Mouse (Mus musculus): ENCODE results near the gene Sec23a. TPM values are rescaled to one million over a fixed set of nuclear protein-coding genes. Genes with fewer than 3 reads are reported as not detected.

The Sec23a gene
- total and polyA plus RNA-seq, 3 experiments = 8.4 to 33.7 (median 28.2) TPM

DNA sequence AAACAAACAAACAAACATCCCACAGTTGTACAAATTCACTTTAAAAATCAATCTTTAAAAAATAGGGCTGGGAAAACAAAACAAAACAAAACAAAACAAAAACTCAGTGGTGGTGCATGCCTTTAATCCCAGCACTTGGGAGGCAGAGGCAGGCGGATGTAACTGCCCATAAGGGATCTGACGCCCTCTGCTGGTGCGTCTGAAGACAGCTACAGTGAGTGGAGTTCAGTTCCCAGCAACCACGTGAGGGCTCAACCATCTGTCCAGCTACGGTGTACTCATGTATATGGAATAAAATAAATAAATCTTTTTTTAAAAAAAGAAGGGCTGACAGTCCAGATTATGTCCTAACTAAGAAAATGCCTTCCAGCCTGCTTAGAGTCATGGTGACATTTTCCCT is 20.3 kb upstream of the Sec23a start:
- TF ChIP-seq CTCF (IDR thresholded peaks at IDR 0.05; ENCODE audit: low read depth, low read length) = 0 out of 2 replicates have a peak, but pooled peaks have one; percentile 50
- no peak for TF ChIP-seq TAL1 (conservative IDR thresholded peaks at IDR 0.05; ENCODE audit: low read depth, low read length)
- no peak for TF ChIP-seq GATA1 (IDR thresholded peaks at IDR 0.05; ENCODE audit: borderline replicate concordance, low read length)
- TF ChIP-seq POLR2AphosphoS5 (IDR thresholded peaks at IDR 0.05; ENCODE audit: insufficient replicate concordance, low read depth, low read length) = no peak
- TF ChIP-seq GATA2 (IDR thresholded peaks at IDR 0.05; ENCODE audit: borderline replicate concordance, low read depth, low read length) = no peak
- ATAC-seq (ENCODE audit: extremely low read depth, insufficient number of reproducible peaks, low FRiP score, poor library complexity, severe bottlenecking) = peak; percentile 40
- Histone ChIP-seq H3K36me3 (replicated peaks) (peaks cover 21% of the 10 kb centered on the region), H3K4me3 (ENCODE audit: low read depth, low read length) (no peak overlapping the region), H3K9me3 (replicated peaks) (no peaks in the 10 kb centered on the region), H3K27me3 (ENCODE audit: insufficient read depth, low read length) (no peaks in the 10 kb centered on the region), H3K4me1 (ENCODE audit: insufficient read depth, low read depth, low read length) (peaks cover 2% of the 10 kb centered on the region; the same call in 1 of the 2 replicates)
- no peak for DNase-seq (ENCODE audit: low spot score)

DNA sequence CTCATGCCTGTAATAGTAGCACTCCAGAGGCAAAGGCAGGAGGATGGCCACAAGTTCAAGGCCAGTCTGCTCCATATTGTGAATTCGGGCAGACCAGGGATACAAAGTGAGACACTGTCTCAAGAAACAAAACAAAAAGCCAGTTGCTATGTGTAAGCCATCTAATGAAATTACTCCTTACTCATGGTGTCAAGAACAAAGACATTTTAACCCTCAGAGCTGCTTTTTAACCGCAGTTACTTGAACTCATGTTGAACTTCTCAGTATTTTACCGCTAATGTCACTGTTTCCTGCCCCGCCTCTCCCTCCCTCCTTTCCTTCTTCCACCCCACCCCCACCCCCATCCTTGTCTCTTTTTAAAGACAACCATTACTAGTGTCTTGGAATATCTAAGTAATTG is 9.5 kb upstream of the Sec23a start:
- H3K27me3 ChIP-seq (ENCODE audit: insufficient read depth, low read length) = no peaks in the 10 kb centered on the region
- no peak for ATAC-seq (ENCODE audit: extremely low read depth, insufficient number of reproducible peaks, low FRiP score, poor library complexity, severe bottlenecking)
- TF ChIP-seq GATA2 (IDR thresholded peaks at IDR 0.05; ENCODE audit: borderline replicate concordance, low read depth, low read length) = no peak

DNA sequence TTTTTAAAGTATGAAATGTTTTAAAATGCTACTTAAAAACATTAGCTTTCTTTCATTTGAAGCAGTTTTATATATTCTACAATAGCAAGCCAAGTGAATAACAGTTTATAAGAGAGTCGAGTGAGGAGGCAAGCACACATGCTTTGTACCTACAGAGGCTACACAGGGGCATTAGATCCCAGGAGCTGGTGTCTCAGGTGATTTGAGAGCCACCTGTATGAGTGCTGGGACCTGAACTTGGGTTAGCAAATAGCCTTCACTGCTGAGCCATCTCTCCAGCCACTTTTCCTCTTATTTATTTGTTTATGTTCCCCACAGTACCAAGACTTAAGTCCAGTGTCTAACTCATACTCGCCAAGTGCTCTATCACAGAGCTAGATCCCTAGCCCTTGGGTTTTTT is 8.1 kb upstream of the Sec23a start:
- Histone ChIP-seq H3K36me3 (replicated peaks) (peaks cover 85% of the 10 kb centered on the region), H3K27me3 (ENCODE audit: insufficient read depth, low read length) (no peaks in the 10 kb centered on the region), H3K9me3 (replicated peaks) (no peaks in the 10 kb centered on the region), H3K4me1 (ENCODE audit: insufficient read depth, low read depth, low read length) (peaks cover 3% of the 10 kb centered on the region; the same call in 1 of the 2 replicates), H3K4me3 (ENCODE audit: low read depth, low read length) (no peak overlapping the region)
- no peak for TF ChIP-seq POLR2AphosphoS5 (IDR thresholded peaks at IDR 0.05; ENCODE audit: insufficient replicate concordance, low read depth, low read length)
- TF ChIP-seq GATA2 (IDR thresholded peaks at IDR 0.05; ENCODE audit: borderline replicate concordance, low read depth, low read length) = no peak
- TF ChIP-seq GATA1 (IDR thresholded peaks at IDR 0.05; ENCODE audit: borderline replicate concordance, low read length) = no peak
- TF ChIP-seq TAL1 (conservative IDR thresholded peaks at IDR 0.05; ENCODE audit: low read depth, low read length) = no peak
- TF ChIP-seq CTCF (IDR thresholded peaks at IDR 0.05; ENCODE audit: low read depth, low read length) = no peak
- ATAC-seq (ENCODE audit: extremely low read depth, insufficient number of reproducible peaks, low FRiP score, poor library complexity, severe bottlenecking) (no peak), DNase-seq (ENCODE audit: low spot score) (no peak)

More for the DNA sequence above, 9.5 kb upstream of the Sec23a start:
- Histone ChIP-seq H3K9me3 (replicated peaks) (no peaks in the 10 kb centered on the region), H3K4me1 (ENCODE audit: insufficient read depth, low read depth, low read length) (peaks cover 3% of the 10 kb centered on the region; the same call in 1 of the 2 replicates), H3K36me3 (replicated peaks) (peaks cover 90% of the 10 kb centered on the region), H3K4me3 (ENCODE audit: low read depth, low read length) (no peak overlapping the region)
- no peak for DNase-seq (ENCODE audit: low spot score)

DNA sequence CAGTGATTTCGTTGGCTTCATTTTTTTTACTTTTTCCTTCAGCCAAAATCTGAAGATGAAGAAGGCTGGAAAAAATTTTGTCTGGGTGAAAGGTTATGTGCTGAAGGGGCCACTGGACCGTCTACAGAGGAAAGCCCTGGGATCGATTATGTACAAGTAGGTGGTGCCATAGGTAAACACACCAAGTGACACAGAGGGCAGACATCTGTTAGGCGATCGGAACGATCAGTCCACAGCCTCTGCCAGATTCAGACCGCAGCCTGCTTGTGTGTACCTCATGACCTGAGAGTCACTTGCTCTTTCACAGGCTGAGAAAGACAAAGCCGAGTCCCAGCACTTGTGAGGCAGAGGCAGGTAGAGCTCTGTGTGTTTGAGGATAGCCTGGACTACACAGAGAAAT is 6.2 kb upstream of the Sec23a start:
- no peak overlapping the region for H3K4me3 ChIP-seq (ENCODE audit: low read depth, low read length)
- peaks cover 12% of the 10 kb centered on the region; the same call in 1 of the 2 replicates for H3K4me1 ChIP-seq (ENCODE audit: insufficient read depth, low read depth, low read length)
- H3K36me3 ChIP-seq (replicated peaks) = peaks cover 72% of the 10 kb centered on the region
- ATAC-seq (ENCODE audit: extremely low read depth, insufficient number of reproducible peaks, low FRiP score, poor library complexity, severe bottlenecking) (no peak), DNase-seq (ENCODE audit: low spot score) (no peak)
- H3K27me3 ChIP-seq (ENCODE audit: insufficient read depth, low read length) = no peaks in the 10 kb centered on the region
- no peaks in the 10 kb centered on the region for H3K9me3 ChIP-seq (replicated peaks)
- TF ChIP-seq GATA2 (IDR thresholded peaks at IDR 0.05; ENCODE audit: borderline replicate concordance, low read depth, low read length) (no peak), CTCF (IDR thresholded peaks at IDR 0.05; ENCODE audit: low read depth, low read length) (no peak), POLR2AphosphoS5 (IDR thresholded peaks at IDR 0.05; ENCODE audit: insufficient replicate concordance, low read depth, low read length) (no peak), GATA1 (IDR thresholded peaks at IDR 0.05; ENCODE audit: borderline replicate concordance, low read length) (no peak), TAL1 (conservative IDR thresholded peaks at IDR 0.05; ENCODE audit: low read depth, low read length) (no peak)

DNA sequence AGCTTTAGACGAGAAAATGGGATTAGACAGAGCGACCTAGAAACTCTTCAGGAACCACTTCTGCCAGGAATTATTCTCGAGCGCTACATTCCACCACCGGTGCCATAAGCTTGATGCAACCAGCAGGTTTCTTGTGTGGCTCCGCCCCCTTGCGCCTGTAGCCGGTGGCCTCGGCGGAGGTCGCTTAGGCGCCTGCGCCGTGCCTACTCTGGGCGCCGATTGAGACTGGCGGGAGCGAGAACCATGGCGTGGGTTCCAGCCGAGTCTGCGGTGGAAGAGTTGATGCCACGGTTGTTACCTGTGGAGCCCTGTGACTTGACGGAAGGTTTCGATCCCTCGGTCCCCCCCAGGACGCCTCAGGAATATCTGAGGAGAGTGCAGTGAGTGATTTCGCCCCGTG is 1.4 kb upstream of the Sec23a start, which contains the start of gene Gemin2:
Gene Gemin2, plus strand, starts transcription at position 160 of the 400 bp plus-strand sequence.
- Histone ChIP-seq H3K27me3 (ENCODE audit: insufficient read depth, low read length) (no peaks in the 10 kb centered on the region), H3K4me3 (ENCODE audit: low read depth, low read length) (peak within 1 kb of the TSS; percentile 85), H3K36me3 (replicated peaks) (peaks cover 41% of the 10 kb centered on the region), H3K9me3 (replicated peaks) (no peaks in the 10 kb centered on the region), H3K4me1 (ENCODE audit: insufficient read depth, low read depth, low read length) (peaks cover 27% of the 10 kb centered on the region)
- DNase-seq (ENCODE audit: low spot score) (peak; percentile 95), ATAC-seq (ENCODE audit: extremely low read depth, insufficient number of reproducible peaks, low FRiP score, poor library complexity, severe bottlenecking) (peak; percentile 59)
- TF ChIP-seq TAL1 (conservative IDR thresholded peaks at IDR 0.05; ENCODE audit: low read depth, low read length) (no peak), GATA2 (IDR thresholded peaks at IDR 0.05; ENCODE audit: borderline replicate concordance, low read depth, low read length) (no peak), POLR2AphosphoS5 (IDR thresholded peaks at IDR 0.05; ENCODE audit: insufficient replicate concordance, low read depth, low read length) (no peak), GATA1 (IDR thresholded peaks at IDR 0.05; ENCODE audit: borderline replicate concordance, low read length) (no peak), CTCF (IDR thresholded peaks at IDR 0.05; ENCODE audit: low read depth, low read length) (no peak)

DNA sequence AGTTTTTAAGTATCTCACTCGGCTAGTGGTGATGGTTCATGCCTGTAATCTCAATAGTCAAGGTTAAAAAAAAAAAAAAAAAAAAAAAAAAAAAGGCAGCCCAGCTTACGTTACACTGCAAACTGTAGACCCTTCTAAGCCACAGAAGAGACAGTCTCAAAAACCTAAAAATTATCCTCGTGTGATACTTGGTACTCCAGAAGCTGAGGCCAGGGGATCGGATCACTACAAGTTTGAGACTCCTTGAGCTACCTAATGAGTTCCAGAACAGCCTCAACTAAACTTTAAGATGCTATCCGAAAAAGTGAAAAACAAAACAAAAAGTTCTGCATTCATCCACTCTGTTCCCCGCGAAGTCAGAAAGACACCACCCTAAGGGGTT is 884 bp upstream of the Sec23a start:
- ATAC-seq (ENCODE audit: extremely low read depth, insufficient number of reproducible peaks, low FRiP score, poor library complexity, severe bottlenecking) (no peak), DNase-seq (ENCODE audit: low spot score) (no peak)
- TF ChIP-seq GATA1 (IDR thresholded peaks at IDR 0.05; ENCODE audit: borderline replicate concordance, low read length) = no peak
- TF ChIP-seq CTCF (IDR thresholded peaks at IDR 0.05; ENCODE audit: low read depth, low read length) = no peak
- no peak for TF ChIP-seq GATA2 (IDR thresholded peaks at IDR 0.05; ENCODE audit: borderline replicate concordance, low read depth, low read length)
- no peak for TF ChIP-seq POLR2AphosphoS5 (IDR thresholded peaks at IDR 0.05; ENCODE audit: insufficient replicate concordance, low read depth, low read length)
- TF ChIP-seq TAL1 (conservative IDR thresholded peaks at IDR 0.05; ENCODE audit: low read depth, low read length) = no peak
- Histone ChIP-seq H3K4me1 (ENCODE audit: insufficient read depth, low read depth, low read length) (peaks cover 27% of the 10 kb centered on the region), H3K27me3 (ENCODE audit: insufficient read depth, low read length) (no peaks in the 10 kb centered on the region), H3K36me3 (replicated peaks) (peaks cover 38% of the 10 kb centered on the region), H3K4me3 (ENCODE audit: low read depth, low read length) (peak overlapping the region; percentile 85), H3K9me3 (replicated peaks) (no peaks in the 10 kb centered on the region)
